Mouse (Mus musculus): ENCODE data around the gene Rnf186.

DNA sequence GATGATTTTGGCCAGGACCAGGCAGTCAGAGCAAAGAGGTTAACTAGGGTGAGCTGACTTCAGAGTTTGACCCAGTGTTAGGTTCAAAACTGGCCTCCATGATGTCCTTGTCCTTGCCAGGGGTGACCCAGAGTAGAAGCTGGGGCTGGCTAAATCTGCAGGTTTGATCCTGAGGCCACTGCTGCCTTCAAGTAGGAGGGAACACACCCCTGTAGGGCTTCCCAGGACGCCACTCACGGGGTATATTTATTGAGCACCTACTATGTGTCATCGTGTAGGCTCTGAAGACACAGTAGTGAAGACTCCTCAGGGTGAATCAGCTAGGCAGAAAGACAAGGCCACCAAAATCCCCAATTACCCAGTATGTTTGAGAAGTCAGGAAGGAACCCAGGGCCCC is 6.8 kb downstream of the Rnf186 start:
- TF ChIP-seq CTCF (IDR thresholded peaks at IDR 0.05; ENCODE audit: insufficient read depth, low read depth, low read length) (no peak), POLR2A (IDR thresholded peaks at IDR 0.05; ENCODE audit: insufficient read depth, low read depth, low read length) (no peak)
